Mouse (Mus musculus): ENCODE results near the gene Ces1d.
"Not testable (repeated sequence)": the region's sequence is repeated elsewhere in the genome, so short reads cannot be mapped to it uniquely, and the experiment has no call there.

The Ces1d gene

GRCm38 (mm10) chr8:93197685-93198525, at the start of gene Ces1d:
TSS of gene Ces1d (minus strand) at chr8:93197838.
- no peak for DNase-seq (ENCODE audit: low read depth, low spot score)

- no peak for DNase-seq (ENCODE audit: low read depth, low spot score)
Observed at GRCm38 (mm10) chr8:93246057-93246456, 48.4 kb upstream of the Ces1d start.

DNA sequence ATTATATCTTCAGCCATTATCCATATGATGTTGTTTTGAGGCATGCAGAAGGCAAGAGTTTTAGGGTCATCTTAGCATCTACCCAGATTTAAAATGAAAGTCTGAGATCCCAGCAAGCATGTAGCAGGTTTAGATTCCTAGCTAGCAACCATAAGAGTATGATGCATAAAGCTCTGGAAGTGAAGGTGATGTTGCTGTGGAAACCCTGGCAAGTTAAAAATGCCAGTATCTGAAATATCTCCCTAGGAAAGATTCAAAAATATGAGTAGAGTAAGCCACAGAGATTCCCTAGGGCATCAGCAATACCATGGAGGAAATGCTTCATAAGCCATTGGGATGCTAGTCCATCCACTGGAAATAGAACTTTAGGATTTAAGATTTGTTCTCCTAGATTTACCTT, 42.2 kb upstream of the Ces1d start:
- no peak for DNase-seq (ENCODE audit: low read depth, low spot score)

DNA sequence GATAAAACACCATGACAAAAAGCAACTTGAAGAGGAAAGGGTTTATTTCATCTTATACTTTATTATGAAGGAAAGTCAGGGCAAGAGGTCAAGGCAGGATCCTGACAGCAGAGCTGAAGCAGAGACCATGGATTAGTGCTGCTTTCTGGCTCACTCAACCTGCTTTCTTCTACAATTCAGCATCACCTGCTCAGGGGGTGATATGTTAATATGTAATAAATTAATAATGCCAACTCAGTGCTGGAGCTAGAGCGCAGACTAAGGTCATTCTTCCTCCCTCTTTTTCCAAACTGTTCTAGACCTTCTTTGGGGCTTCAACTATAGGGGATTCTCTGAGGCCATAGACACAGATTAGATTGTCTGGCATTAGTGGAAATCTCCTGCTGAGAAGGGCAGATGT, 38.0 kb upstream of the Ces1d start:
- DNase-seq (ENCODE audit: low read depth, low spot score): no peak

GRCm38 (mm10) chr8:93234706-93235105, 37.1 kb upstream of the Ces1d start:
- DNase-seq (ENCODE audit: low read depth, low spot score): no peak

DNA sequence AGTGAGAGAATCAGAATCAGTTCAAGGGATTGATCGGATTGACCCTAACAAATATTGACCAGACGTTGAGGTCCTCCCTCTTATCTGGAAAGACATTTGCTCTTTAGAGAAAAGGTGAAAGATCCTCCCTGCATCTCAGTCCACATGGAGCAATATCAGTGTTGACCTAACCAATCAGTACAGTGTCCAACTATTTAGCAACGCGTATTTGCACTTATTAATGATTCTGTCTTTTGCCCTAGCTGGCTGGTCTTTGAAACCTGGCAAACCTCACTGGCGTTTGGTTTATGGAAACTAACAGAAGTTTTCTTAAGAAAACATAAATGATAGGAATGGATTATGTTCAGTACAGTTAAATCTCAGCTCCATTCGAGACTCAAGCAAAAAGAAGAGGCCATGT, 36.4 kb upstream of the Ces1d start:
- no peak for DNase-seq (ENCODE audit: low read depth, low spot score)

- DNase-seq (ENCODE audit: low read depth, low spot score): no peak
Observed at GRCm38 (mm10) chr8:93229446-93229845, 31.8 kb upstream of the Ces1d start, which contains the start of gene Ces1e. TSS of gene Ces1e (minus strand) at chr8:93229619.

DNA sequence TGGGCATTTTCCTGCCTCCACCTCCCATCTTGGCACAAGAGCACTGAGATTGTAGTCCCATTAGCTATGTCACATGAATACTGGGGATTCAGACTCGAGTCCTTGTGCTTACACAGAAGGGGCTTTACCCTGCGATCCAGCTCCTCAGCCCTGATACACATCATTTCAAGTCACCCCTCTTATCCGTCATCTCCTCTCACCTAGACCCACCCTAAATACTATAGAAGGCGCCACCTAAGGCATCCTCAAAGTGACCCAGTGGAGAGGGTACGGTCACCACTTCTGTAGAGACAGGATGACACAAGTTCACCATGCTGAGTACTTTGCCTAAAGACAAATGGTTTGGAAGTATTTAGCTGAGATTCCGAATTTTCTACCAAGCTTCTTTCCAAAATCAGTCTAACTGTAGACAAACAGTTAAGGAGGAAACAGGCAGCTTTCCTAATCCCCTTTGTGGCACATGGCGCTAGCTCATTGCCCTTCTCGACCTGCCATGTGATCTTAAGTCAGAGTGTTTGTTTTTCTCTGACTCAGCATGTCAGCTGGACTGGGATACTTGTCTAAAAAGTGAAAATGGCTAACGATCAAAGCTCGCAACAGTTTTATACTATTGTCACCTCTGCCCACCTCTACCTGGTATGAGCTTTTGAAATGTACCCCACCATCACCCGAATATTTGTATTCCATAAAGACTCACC, 31.2 kb upstream of the Ces1d start:
- no peak for DNase-seq (ENCODE audit: low read depth, low spot score)

- DNase-seq (ENCODE audit: low read depth, low spot score): not testable (repeated sequence)
Observed at GRCm38 (mm10) chr8:93226471-93226870, 28.8 kb upstream of the Ces1d start.

- no peak for DNase-seq (ENCODE audit: low read depth, low spot score)
Observed at GRCm38 (mm10) chr8:93221896-93222295, 24.3 kb upstream of the Ces1d start.

- DNase-seq (ENCODE audit: low read depth, low spot score): no peak
Observed at GRCm38 (mm10) chr8:93217867-93218266, 20.2 kb upstream of the Ces1d start.

DNA sequence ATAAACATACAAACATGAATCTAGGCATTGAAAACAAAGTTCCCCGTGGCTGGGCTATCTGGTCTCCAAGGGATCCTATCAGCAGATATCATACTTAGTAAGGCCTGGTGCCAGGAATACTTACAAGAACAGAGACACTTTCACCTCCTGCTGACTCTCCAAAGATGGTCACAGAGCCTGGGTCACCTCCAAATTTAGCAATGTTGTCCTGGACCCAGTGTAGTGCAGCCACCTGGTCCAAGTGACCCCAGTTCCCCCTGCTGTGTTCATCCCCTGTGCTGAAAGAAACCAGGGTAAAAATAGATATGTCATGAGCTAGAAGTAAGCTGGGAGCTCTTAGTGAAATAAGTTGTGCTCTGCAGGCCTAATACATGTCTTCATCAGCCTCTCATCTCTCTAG, 19.7 kb upstream of the Ces1d start:
- DNase-seq (ENCODE audit: low read depth, low spot score): no peak

GRCm38 (mm10) chr8:93211091-93211490, 13.5 kb upstream of the Ces1d start:
- DNase-seq (ENCODE audit: low read depth, low spot score): no peak

GRCm38 (mm10) chr8:93199146-93199545, 1.5 kb upstream of the Ces1d start:
- not testable (repeated sequence) for DNase-seq (ENCODE audit: low read depth, low spot score)

GRCm38 (mm10) chr8:93196436-93196835, 1.2 kb downstream of the Ces1d start:
- no peak for DNase-seq (ENCODE audit: low read depth, low spot score)

- no peak for DNase-seq (ENCODE audit: low read depth, low spot score)
Observed at GRCm38 (mm10) chr8:93180581-93181129, 17.0 kb downstream of the Ces1d start.

- DNase-seq (ENCODE audit: low read depth, low spot score): no peak
Observed at GRCm38 (mm10) chr8:93176593-93176992, 21.0 kb downstream of the Ces1d start.

DNA sequence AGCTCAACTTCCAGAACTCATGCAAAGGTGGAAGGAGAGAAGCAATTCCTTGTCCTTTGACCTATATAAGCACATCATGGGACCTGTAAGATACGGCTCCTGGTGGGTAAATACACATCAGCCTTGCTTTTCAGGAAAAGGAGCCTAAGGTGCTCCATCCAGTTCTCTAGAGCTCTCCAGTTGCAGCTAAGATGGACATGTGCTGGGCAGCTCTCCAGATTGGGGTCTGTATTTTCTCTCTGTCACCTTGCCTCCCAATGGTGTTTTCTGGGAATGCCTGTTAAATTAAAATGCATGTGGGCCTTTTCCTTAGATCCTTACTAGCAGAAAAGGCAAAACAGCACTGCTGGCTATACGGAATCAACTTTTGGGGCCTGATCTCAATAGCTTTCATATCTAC, 23.1 kb downstream of the Ces1d start:
- DNase-seq (ENCODE audit: low read depth, low spot score): no peak

DNA sequence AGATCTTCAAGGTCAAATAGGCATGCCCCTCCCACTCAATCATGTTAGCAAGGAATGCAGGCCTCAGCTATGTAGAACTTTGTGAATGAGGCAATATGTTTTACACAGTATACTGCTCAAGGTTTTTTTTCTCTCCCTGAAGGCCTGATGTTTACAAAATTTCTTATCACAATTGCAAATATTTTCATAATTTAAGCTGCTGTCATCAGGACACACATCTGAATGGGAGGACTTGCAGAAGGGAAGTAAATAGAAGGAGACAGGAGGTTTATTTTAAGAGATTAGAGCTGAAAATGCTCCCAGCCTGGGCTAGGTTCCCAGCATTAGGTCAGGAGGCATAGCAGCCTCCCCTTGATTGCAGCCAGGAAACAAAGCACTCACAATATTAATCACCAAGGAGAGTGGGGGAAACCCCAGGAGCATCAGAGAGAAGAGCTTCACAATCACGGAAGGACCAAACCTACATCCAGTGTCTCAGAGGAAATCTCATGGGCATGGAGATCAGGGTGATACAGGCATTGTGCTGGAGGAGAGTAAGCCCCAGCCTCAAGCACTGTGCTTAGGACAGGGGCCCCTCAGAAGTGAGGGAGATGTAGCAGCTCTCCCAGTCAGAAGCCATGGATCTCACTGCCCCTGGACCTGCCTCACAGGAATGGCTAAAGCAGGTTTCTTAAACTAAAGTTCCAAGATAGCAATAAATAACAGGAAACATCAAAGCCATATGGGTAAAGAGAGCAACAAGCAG, 25.6 kb downstream of the Ces1d start:
- DNase-seq (ENCODE audit: low read depth, low spot score): no peak

DNA sequence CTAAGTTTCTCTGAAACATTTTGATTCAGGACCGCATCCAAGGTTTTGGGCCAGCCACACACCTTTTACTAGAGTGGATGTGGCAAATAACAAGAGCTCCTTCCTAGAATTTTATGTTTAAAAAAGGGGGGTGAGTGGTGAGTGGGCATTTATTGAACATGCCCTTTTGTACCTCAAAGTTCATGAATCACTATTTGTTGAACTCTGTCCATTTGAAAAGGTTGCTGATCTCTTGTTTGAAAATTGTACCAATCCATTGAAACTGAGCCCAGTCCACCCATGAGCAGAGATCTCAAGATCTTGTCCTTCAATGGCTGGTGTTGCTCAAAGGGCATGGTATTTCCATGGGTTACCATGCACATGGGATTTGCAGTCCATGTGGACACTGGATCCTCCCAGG, 34.3 kb downstream of the Ces1d start:
- DNase-seq (ENCODE audit: low read depth, low spot score): no peak

DNA sequence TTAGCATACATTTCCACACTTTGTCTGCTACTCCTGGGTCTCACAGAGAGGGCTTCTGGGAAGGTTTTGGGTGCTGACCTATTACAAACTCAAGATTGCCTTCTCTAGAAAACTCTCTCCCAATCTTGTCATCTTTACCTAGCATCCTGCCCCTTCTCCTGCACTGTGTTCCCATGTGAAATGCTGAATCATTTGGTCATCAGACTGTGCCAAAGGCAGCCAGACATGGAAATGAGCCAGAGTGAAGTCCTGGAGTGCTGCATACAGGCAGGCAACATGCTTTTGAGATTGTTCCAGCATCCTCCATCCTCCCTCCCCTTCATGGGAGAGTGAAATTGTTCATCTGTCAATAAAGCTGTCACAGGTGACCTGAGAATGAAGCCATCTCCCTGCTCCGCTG, 46.2 kb downstream of the Ces1d start:
- DNase-seq (ENCODE audit: low read depth, low spot score): no peak

DNA sequence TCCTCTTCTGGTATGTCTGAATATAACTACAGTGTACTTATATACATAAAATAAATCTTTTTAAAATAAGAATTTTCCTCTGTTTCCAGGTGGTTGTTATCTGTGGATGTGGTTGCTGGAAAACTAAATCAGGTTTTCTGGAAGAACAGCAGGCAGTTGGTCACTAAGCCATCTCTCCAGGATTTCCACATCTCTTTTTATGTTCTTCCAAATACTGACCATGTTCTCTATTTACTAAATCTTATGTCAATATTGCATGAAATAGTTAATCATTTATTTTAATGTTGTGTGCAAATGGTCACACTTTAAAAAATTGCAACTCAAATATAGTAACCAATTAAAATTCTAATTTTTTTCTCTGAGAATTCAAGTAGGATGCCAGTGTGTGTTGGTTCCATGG, 50.3 kb downstream of the Ces1d start:
- DNase-seq (ENCODE audit: low read depth, low spot score): no peak
